Mouse (Mus musculus) gastrocnemius, postnatal 36 days (tissue): ENCODE measurements around the gene Rtl4. TPM values are rescaled to one million over a fixed set of nuclear protein-coding genes. Genes with fewer than 3 reads are reported as not detected.

Experiments
- DNase-seq, 2 experiments: peaks; one replicate each; pipeline ENCODE4 v3.0.0; 2022
- intact Hi-C: fragments of 180-260 bp; cut with DNase I; formaldehyde crosslinking; loops from one replicate; pipeline ENCODE4 v1.15.1; 2025
- long read RNA-seq, 2 experiments: library from polyadenylated mRNA; stranded (forward); transcript quantifications; one replicate each; pipeline ENCODE4 v2.0.0; 2021
- microRNA-seq, 2 experiments: library from miRNA; unstranded; fragments of <30 nt; microRNA quantifications; one replicate each; pipeline ENCODE4 v1.2.0; 2021
- total RNA-seq, 2 experiments: library from RNA; stranded (reverse); gene quantifications; 2 replicates each; pipeline ENCODE4 v1.2.3; 2021

The Rtl4 gene
- not detected for total RNA-seq
- long read RNA-seq, experiment 1: 0 reads
- long read RNA-seq, experiment 2: 0 reads

DNA sequence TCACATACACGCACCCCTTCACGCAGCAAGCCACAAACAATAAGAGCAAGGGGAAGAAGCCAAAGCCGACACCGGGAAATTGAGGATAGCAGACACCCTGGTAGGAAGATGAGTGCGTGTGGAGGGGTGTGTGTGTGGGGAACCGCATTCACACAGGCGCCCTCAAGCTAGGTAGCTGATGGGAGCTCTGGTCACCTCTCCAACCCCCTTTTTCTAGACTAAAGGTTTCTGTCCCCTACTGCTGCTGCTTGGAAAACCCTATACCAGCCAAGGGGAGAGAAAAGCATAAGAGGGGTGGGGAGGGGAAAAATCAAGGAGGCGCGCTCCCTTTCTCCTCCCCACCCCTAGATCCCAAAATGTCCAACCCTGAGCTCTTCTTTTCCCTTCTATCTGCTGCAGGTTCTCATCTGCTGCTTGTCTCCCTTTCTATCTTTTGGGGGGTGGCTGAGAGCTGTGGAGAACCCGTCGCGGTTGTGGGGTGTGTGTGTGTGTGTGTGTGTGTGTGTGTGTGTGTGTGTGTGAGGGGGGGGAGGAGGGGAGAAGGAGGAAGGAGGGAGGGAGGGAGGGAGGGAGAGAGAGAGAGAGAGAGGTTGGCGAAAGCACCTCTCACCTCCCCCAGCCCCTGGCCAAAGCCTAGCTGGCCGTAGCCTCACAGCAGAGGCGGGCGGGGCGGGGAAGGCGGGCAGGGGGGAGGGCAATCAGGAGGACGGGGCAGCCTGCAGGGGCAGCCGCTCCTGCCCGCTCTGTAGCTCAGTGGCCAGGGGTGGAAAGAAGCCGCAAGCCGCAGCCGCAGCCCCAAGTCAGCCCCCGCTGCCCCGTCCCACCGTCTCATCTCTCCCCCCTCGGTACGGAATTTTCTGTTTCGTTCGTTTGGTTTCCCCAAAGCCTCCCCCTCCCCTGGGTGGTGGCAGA, at the start of gene Rtl4:
Gene Rtl4, plus strand, starts transcription at position 701 of the 912 bp plus-strand sequence.
- no peak for DNase-seq
- intact Hi-C loops: no loop called here

GRCm38 (mm10) chrX:144644756-144645155, 44.0 kb upstream of the Rtl4 start:
- no peak for DNase-seq
- intact Hi-C loops: loop anchor here (10.0 kb wide), 1 partner anchor 240 kb away; no protein-coding TSS in a partner anchor

DNA sequence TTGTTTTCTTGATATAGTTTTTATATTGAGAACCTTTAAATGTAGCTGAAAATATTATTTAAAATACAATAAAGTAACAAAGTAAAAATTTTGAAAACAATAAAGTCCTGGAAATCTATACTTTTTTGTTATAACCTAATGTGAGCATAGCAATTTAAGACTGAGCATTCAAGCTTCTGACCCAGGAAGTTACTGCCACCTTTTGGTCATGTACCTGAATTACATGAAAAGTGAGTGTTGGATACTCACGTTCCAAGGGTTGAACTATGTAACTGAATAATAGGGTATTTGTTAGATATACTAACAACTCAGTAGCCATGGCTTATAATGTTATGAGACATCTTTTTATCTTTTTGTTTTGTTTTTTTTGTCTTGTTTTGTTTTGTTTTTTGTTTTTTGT, 43.3 kb upstream of the Rtl4 start:
- DNase-seq: no peak
- intact Hi-C loops: loop anchor here (10.0 kb wide), 1 partner anchor 241 kb away; no protein-coding TSS in a partner anchor

DNA sequence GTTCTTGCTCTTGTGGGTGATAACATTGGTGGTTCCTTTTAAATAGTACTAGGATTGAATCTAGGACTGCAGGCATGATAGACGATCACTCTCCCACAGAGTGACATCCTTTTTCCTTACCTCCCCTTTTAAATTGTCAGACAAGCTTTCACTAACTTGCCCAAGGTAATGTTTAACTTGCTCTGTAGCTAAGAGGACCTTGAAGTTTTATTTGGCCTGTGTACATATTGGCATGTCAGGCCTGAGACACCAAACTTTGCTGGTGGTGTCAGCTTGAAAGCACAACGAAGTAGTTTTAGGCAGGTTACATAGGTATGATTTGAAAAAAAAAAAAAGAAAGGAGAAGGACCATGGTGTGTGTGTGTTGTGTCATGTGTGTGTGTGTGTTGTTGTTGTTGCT, 36.5 kb upstream of the Rtl4 start:
- DNase-seq: no peak
- intact Hi-C loops: no loop called here

DNA sequence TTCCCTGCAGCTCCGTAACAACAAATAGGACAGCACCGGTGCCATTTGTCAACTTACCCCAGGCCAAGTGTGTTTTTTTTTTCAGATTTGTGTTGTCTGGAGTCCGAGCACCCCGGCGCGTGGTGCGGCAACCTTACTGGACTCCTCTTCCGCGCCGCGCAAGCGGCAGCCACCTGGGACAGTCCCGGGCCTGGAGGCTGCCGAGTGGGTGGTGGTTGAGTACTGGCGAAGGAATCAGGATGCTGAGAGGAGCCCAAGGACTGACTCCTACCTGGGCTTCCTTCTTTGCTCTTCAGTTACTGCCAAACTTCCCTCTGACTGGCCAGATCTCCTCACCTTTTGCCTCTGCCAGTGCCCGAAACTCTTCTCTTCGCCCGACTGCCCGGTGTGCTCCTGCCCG, 965 bp upstream of the Rtl4 start:
- intact Hi-C loops: no loop called here
- no peak for DNase-seq

GRCm38 (mm10) chrX:144688142-144688206, 733 bp upstream of the Rtl4 start, which contains the start of gene Trpc5:
Gene Trpc5 (minus strand): TSS chrX:144688180.
- no peak for DNase-seq
- intact Hi-C loops: no loop called here

GRCm38 (mm10) chrX:144689119-144689858, 582 bp downstream of the Rtl4 start:
- no peak for DNase-seq
- intact Hi-C loops: no loop called here

DNA sequence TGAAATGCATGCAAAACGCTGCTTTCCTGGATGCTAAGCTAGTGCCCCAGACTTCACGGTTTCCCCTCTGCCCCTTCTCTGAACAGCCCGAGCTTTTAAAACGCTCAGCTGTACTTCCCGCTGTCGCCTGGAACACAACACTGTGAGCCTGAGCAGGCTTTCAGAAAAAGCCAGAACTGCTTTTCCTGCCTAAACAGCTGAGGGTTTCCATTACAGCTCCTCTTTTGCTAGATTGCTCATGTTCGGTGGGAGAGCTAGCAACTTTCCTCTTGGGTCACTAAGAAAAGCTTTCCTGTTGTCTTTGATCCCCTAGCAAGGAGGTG, 1.1 kb downstream of the Rtl4 start:
- intact Hi-C loops: no loop called here
- no peak for DNase-seq

DNA sequence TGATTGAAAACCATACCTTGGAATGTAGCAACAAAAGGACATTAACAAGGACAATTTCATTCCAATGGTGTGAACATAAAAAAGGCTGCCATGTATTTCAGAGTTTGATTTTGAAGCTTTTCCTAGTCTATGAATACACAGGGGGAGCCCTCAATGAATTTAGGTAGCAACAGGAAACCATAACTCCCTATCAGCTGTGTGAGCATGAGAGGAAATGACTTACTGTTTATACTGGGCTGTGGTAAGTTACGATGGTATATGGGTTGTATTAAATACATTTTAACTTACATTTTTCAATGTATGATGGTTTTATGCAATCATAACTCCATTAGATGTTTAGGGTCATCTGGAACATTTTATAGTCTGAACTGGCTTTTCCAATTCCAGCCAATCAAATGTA, 27.6 kb downstream of the Rtl4 start:
- no peak for DNase-seq
- intact Hi-C loops: no loop called here

GRCm38 (mm10) chrX:144747528-144748049, 58.9 kb downstream of the Rtl4 start:
- intact Hi-C loops: no loop called here
- no peak for DNase-seq

- no peak for DNase-seq
- intact Hi-C loops: no loop called here
These were observed 298.3 kb downstream of the Rtl4 start for GRCm38 (mm10) chrX:144986980-144987379.

- DNase-seq: no peak
- intact Hi-C loops: no loop called here
These were observed 376.8 kb downstream of the Rtl4 start for GRCm38 (mm10) chrX:145065484-145065913.

DNA sequence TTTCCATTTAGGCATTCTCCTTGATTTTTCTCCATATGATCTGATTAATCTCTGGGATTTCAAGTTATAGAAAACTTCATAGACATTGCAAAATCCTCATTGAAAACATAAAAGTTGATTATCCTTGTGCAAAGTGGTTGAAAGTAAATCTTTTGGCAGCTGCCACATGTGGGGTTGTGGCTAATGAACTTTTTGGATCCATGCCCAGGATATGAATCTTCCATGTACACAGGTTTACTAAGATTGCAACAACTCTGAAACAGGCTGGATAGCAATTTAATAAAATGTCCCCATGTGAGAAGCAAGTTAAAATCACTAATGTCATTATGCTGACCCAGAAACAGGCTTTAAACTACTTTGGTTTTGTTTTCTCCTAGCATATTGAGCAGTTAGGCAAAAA, 401.1 kb downstream of the Rtl4 start:
- intact Hi-C loops: no loop called here
- DNase-seq: no peak

- no peak for DNase-seq
- intact Hi-C loops: no loop called here
These were observed 401.7 kb downstream of the Rtl4 start for GRCm38 (mm10) chrX:145090360-145090759.

DNA sequence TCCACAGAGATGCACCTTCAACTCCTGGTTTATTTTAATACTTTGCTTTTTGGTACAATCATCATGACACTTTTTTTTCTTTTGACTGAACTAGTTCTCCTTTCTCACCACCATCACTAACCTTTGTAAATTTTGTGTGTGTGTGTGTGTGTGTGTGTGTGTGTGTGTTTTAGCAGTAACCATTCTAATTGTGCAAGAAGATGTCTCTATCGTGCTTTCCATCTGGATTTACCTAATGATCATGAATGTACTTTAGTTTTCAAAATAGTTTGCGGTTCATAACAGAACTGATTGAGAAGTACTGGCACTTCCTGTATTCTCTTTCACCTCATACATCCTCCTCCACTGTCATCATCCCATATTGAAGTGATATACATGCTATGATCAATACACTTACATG, 402.3 kb downstream of the Rtl4 start:
- DNase-seq: no peak
- intact Hi-C loops: no loop called here

Small RNA genes lying within 50 kb of the gene (microRNA-seq; reads per million reads assigned to microRNA genes)
- gene Mir3472: 0 reads per million in 2 experiments

Other genes with a start within 250 kb of the Rtl4 start
- gene Trpc5os, start 232.3 kb upstream of the Rtl4 start, total RNA-seq: not detected
- not detected for gene Trpc5, start 727 bp upstream of the Rtl4 start, total RNA-seq